Mouse (Mus musculus): ENCODE results near the gene Dclk1.

Gene Dclk1

DNA sequence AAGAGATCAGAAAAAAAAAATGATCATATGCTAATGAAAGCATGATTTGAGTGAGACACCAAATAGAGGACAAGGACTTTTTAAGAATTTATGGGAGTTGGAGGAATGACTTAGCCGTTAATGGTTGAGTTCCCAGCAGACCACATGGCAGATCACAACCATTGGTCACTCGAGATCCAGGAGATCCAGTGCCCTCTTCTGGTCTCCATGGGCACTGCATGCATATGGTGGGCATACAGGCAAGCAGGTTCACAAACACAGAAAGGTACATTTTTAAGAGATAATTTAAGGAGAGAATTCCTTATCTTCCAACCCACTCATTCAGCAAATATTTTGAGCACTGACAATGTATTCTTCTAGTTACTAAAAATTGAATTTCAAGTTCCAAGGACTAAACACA is 207.0 kb downstream of the Dclk1 start:
- DNase-seq (ENCODE audit: low spot score), result no peak

DNA sequence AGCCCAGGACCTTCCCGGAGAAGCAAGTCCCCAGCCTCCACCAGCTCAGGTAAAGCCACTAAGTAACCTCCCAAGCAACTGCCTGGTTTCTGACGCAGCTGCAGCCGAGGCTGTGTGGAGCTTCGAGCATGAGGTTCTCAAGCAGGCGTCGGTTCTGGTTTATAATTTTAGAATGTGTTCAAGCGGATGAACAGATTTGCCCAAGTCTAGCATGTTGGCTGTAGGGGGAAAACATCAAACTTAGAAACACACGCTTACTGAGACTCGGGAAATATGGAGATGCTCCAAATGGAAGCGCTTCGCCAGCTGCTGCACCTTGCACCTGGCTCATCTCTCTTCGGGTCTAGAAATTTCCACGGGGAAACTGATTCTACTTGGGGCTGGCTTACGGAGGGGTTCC is 208.9 kb downstream of the Dclk1 start:
- no peak for DNase-seq (ENCODE audit: low spot score)

GRCm38 (mm10) chr3:55451877-55452276 is 209.7 kb downstream of the Dclk1 start:
- DNase-seq (ENCODE audit: low spot score), result no peak

GRCm38 (mm10) chr3:55452464-55452863 is 210.3 kb downstream of the Dclk1 start:
- no peak for DNase-seq (ENCODE audit: low spot score)

DNA sequence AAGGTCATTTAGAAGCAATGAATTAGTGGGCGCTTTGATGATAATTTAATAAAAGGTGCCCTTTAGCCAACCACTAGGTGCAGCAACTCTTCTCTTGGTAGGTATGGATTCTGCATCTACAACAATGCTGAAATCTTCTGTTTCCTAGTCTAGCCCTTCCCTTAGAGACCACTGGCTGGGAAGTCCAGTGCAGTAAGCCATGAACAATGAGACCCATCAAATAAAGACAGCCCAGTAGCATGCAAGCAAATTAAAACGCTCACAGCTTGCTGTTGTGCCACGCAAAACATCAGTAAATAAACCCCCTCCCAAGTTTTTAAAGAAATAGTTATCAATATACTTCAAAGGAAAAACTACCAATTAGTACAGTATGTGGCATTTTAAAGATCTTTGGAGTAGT is 218.9 kb downstream of the Dclk1 start:
- DNase-seq (ENCODE audit: low spot score), result no peak

DNA sequence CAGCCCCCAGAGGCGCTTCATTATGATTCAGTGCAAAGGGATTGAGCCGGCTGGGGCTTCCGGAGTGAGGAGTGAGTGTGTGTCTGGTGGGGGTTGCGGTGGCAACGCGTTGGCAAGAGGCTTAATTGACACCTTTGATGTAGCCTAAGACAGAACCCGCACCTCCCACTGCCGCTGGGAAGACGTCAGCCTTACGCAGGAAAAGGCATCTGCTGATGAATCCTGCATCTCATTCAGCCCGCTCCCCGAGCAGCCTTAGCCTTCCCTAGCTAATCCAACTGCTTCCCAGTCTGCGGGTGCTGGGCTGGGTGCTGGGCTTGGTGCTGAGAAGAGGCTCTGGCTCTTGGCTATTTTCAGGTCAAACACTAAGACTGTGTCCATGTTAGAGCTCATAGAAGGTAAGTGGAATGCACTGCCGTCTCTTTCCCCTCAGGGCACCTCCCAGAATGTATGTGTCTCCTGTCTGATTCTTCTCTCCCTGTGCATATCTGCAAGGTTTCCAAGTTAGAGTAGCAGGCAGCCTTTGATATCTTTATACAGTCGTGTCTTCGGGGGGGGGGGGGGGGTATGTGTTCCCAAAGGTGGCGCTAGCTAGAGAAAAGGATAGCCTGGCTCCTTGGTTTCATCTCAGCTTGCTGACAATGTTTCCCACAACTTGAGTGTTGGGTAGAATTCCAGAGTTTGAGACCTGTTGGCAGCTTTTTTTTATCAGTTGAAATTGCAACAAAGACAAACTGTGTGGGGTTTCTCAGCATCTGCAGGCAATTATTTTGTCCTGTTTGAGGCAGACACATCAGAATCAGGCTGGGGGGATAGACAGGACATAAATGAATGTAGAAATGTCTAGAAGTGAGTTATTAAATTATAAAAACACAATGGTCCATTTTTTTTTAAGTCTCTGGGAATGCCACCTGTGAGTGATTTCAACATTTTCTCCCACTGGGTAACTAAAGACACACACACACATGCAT is 219.8 kb downstream of the Dclk1 start:
- DNase-seq (ENCODE audit: low spot score), result no peak

- no peak for DNase-seq (ENCODE audit: low spot score)
Measured at GRCm38 (mm10) chr3:55462904-55463668, 220.9 kb downstream of the Dclk1 start.

DNA sequence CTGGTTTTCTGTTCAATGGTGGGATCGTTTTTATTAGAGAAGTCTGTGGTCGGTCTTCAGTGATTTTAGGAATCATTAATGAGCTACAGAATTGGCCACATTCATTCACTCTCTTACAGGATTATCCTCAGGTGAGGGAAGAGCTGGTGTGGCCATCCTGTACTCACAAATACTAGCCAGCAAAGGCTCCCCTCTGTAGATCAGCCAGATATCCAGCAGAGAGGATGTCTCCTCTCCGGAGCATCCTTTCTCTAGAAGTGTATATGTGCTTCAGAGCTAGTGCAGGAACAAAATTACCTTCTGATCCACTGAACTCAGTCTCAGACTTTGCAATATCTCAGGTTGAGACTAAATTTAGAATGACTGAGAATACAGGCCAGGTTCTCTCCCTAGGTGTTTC is 222.1 kb downstream of the Dclk1 start:
- no peak for DNase-seq (ENCODE audit: low spot score)

DNA sequence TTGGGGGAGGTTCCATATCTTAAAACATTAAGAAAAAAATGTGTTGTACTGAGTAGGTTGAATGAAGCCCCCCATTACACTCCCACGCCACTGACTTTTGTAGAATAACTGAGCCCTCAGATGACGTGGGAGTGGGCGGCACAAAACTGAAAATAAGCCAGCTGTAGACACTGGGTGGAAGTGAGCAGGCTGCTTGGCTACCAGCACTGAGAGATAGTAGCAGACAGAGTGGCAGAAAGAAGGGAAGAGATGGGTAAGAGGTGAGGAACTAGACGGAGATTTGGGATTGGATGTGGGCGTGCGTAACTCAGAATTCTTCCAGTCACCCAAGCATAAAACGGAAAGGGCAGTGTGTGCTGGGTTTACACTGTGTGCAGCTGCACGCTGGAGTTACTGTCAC is 223.6 kb downstream of the Dclk1 start:
- no peak for DNase-seq (ENCODE audit: low spot score)

GRCm38 (mm10) chr3:55466348-55466747 is 224.2 kb downstream of the Dclk1 start:
- DNase-seq (ENCODE audit: low spot score), result no peak

DNA sequence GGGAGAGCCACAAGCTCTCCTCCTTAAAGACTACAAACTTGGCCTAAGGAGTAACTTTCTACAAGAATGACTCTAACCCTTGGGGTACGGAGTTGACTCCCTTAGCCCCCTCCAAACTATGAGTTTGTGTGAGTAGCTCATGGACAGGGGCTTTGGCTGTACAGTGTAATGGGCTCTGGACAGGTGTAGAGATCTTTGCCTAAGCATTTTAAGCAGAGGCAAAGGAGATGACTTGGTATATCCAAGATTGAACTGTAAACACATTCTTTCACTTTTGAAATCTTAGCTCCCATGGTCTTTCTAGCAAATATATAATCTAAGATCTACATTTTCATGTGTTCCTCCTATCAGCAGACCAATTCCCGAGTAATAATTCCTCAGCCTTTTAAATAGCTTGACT is 229.9 kb downstream of the Dclk1 start, which contains the start of gene Gm21954:
Gm21954 (minus strand) TSS at position 101 of the 400 bp plus-strand sequence.
- no peak for DNase-seq (ENCODE audit: low spot score)

GRCm38 (mm10) chr3:55473146-55473545 is 231.0 kb downstream of the Dclk1 start:
- no peak for DNase-seq (ENCODE audit: low spot score)

DNA sequence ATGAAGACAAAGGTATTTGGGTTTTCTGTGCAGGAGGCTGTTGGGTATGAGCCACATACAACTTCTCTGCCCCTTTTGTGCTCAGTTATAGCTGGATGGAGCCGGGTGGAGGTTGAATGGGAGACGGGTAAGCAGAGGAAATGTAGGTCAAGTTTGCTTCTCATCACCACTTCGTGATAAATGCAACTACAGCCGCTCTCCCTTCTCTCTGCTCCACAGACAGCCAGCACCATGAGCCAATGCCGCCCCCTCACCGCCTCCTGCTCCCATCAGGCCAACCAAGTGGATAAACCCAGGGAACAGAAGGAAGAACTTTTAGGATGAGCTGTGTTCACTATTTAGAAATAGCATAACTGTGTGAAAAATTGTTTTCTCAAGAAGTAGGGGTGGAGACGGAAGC is 234.5 kb downstream of the Dclk1 start:
- no peak for DNase-seq (ENCODE audit: low spot score)

DNA sequence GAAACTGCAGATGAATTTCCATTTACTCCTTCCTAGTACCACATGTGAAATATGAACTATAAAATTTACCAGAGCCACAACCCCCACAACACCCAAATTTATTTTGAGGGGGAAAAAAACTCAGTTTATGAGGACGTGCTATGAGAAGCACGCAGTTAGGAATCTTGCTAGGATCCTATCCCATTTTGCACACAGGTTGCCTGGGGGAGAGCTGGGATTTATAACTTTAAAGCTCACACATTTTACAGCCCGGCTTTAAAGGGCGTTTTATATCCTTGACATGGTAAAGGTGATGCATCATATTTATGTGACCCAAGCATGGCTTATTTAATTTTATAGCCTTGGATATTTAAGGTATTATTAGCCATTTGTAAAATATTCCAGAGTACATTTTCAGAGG is 237.1 kb downstream of the Dclk1 start:
- no peak for DNase-seq (ENCODE audit: low spot score)

- no peak for DNase-seq (ENCODE audit: low spot score)
Measured at GRCm38 (mm10) chr3:55481140-55481539, 239.0 kb downstream of the Dclk1 start.

DNA sequence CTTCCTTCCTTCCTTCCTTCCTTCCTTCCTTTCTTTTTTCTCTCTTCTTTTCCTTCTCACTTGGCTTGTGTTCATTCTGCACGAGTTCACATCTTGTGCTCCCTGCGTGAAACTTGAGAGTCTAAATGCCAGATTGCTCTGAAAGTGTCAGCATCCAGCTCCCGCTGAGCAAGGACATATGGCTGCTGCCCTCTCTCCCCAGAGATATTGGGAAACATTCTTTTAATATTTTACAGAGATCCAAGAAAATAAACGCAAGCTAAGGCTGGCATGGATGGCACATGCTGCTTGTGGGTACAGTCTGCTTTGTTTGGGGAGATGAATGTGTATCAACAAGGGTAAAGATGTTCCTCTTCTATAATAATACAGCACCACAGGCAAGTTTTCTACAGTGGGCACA is 241.2 kb downstream of the Dclk1 start:
- no peak for DNase-seq (ENCODE audit: low spot score)

GRCm38 (mm10) chr3:55489231-55489990 is 247.2 kb downstream of the Dclk1 start:
- DNase-seq (ENCODE audit: low spot score), result no peak

GRCm38 (mm10) chr3:55492021-55492420 is 249.9 kb downstream of the Dclk1 start:
- DNase-seq (ENCODE audit: low spot score), result no peak

- DNase-seq (ENCODE audit: low spot score), result no peak
Measured at GRCm38 (mm10) chr3:55494348-55494747, 252.2 kb downstream of the Dclk1 start.

- DNase-seq (ENCODE audit: low spot score), result no peak
Measured at GRCm38 (mm10) chr3:55495231-55495630, 253.1 kb downstream of the Dclk1 start.

DNA sequence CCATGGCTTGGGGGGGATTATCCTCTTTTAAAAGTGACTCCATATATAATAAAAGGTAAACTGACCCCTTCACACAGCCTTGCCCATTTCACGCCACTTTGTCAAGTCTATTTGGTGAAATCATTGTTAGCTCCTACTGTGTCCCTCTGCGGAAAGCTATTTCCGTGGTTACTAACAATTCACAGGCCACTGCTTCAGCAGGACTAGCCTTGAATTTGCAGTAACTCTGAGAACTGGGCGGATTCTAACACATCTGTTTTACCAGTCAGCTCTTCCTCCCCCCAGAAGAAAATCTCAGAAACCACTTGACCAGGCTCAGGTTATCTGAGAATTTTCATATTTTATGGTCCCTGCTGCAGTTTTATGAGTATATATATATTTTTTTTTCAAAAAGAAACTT is 253.7 kb downstream of the Dclk1 start:
- DNase-seq (ENCODE audit: low spot score), result no peak

GRCm38 (mm10) chr3:55496462-55496941 is 254.3 kb downstream of the Dclk1 start:
- no peak for DNase-seq (ENCODE audit: low spot score)

All from testis, postnatal 14 days (tissue).